ENCODE assay signal across 9 mouse cellular contexts in genomic region chr9:22467371-22468169, GRCm38 (mm10). TPM values are rescaled to one million over a fixed set of nuclear protein-coding genes. Genes with fewer than 3 reads are reported as not detected.
DNase-seq lines count a peak whose midpoint lies in the region; ATAC-seq lines count a peak whose summit lies in the region.
"Had no signal": no experiment of that assay in that cellular context is flagged by ENCODE, and none has a peak within 500 bp of the region (broad histone marks: within the 10 kb centered on the region; RNA-seq: fewer than 3 reads in every experiment).

No protein-coding gene starts in this region.

- H3K4me1 ChIP-seq in forebrain, embryonic 16.5 days (replicated peaks; ENCODE audit: control insufficient read depth, insufficient read depth, low read length), result peaks cover 7% of the 10 kb centered on the region
- H3K4me1 ChIP-seq in limb, embryonic 15.5 days, result 0 out of 2 replicates have a peak, but pooled peaks cover 6% of the 10 kb centered on the region
- peaks cover 7% of the 10 kb centered on the region for H3K4me1 ChIP-seq in midbrain, embryonic 15.5 days
- peaks cover 5% of the 10 kb centered on the region; the same call in 1 of the 2 replicates for H3K4me1 ChIP-seq in stomach, embryonic 16.5 days (ENCODE audit: control insufficient read depth, insufficient read depth, low read length)

- H3K36me3 ChIP-seq in forebrain, embryonic 16.5 days (ENCODE audit: control insufficient read depth, insufficient read depth), result no peaks in the 10 kb centered on the region
- H3K36me3 ChIP-seq in limb, embryonic 15.5 days, result peaks cover 26% of the 10 kb centered on the region
- H3K36me3 ChIP-seq in midbrain, embryonic 15.5 days (replicated peaks), result no peaks in the 10 kb centered on the region
- no peaks in the 10 kb centered on the region for H3K36me3 ChIP-seq in stomach, embryonic 16.5 days (ENCODE audit: control insufficient read depth, insufficient read depth, low read length)

- peak; percentile 75 for ATAC-seq in forebrain, embryonic 16.5 days
- peak; percentile 60 for ATAC-seq in inflammation-experienced regulatory T-cells, adult 6 months
- peak; percentile 81 for ATAC-seq in limb, embryonic 15.5 days (ENCODE audit: insufficient number of reproducible peaks, low FRiP score, low TSS enrichment, low read depth)
- peak; percentile 78 for ATAC-seq in midbrain, embryonic 15.5 days (replicated peaks)
- peak; percentile 65 for ATAC-seq in stomach, embryonic 16.5 days (ENCODE audit: insufficient read depth, low FRiP score)

- no peaks in the 10 kb centered on the region for H3K27me3 ChIP-seq in forebrain, embryonic 16.5 days (replicated peaks; ENCODE audit: control insufficient read depth, insufficient read depth, low read length)
- no peaks in the 10 kb centered on the region for H3K27me3 ChIP-seq in limb, embryonic 15.5 days
- H3K27me3 ChIP-seq in midbrain, embryonic 15.5 days (replicated peaks), result no peaks in the 10 kb centered on the region
- H3K27me3 ChIP-seq in stomach, embryonic 16.5 days (ENCODE audit: control insufficient read depth, insufficient read depth, low read length), result no peaks in the 10 kb centered on the region

- WGBS in forebrain, embryonic 16.5 days, result under 1% methylated on average over 64 of the region's 73 CpGs
- 1% methylated on average over 73 of the region's 73 CpGs for WGBS in limb, embryonic 15.5 days
- WGBS in midbrain, embryonic 15.5 days, result 1% methylated on average over 73 of the region's 73 CpGs
- WGBS in stomach, embryonic 16.5 days, result under 1% methylated on average over 71 of the region's 73 CpGs

- peak; percentile 23 for DNase-seq in ovary, postnatal 14 days (ENCODE audit: low spot score)
- no peak for DNase-seq in ovary, adult 18-20 months (ENCODE audit: low spot score)
- DNase-seq in cerebellum, adult 11 months, result peak; percentile 46

- peak overlapping the region; percentile 95 for H3K9ac ChIP-seq in forebrain, embryonic 16.5 days (replicated peaks; ENCODE audit: low read depth, low read length)
- H3K9ac ChIP-seq in limb, embryonic 15.5 days, result peak overlapping the region; percentile 94
- peak overlapping the region; percentile 95 for H3K9ac ChIP-seq in midbrain, embryonic 15.5 days
- H3K9ac ChIP-seq in stomach, embryonic 16.5 days (ENCODE audit: low read length), result peak overlapping the region; percentile 97

- no peaks in the 10 kb centered on the region for H3K9me3 ChIP-seq in forebrain, embryonic 16.5 days (ENCODE audit: control insufficient read depth, low read length)
- H3K9me3 ChIP-seq in limb, embryonic 15.5 days, result no peaks in the 10 kb centered on the region
- H3K9me3 ChIP-seq in midbrain, embryonic 15.5 days, result no peaks in the 10 kb centered on the region
- H3K9me3 ChIP-seq in stomach, embryonic 16.5 days (replicated peaks; ENCODE audit: control insufficient read depth, low read length), result no peaks in the 10 kb centered on the region

- peak overlapping the region; percentile 89 for H3K27ac ChIP-seq in forebrain, embryonic 16.5 days (ENCODE audit: low read length)
- peak overlapping the region; percentile 92 for H3K27ac ChIP-seq in limb, embryonic 15.5 days
- peak overlapping the region; percentile 94 for H3K27ac ChIP-seq in midbrain, embryonic 15.5 days
- peak overlapping the region; percentile 86 for H3K27ac ChIP-seq in stomach, embryonic 16.5 days (ENCODE audit: low read length)

- H3K4me2 ChIP-seq in forebrain, embryonic 16.5 days (ENCODE audit: low read length), result peak overlapping the region; percentile 67
- peak overlapping the region; percentile 67 for H3K4me2 ChIP-seq in limb, embryonic 15.5 days
- peak overlapping the region; percentile 63 for H3K4me2 ChIP-seq in midbrain, embryonic 15.5 days
- peak overlapping the region; percentile 69 for H3K4me2 ChIP-seq in stomach, embryonic 16.5 days (ENCODE audit: low read depth, low read length)

- H3K4me3 ChIP-seq in forebrain, embryonic 16.5 days (replicated peaks; ENCODE audit: low read length), result peak overlapping the region; percentile 82
- peak overlapping the region; percentile 89 for H3K4me3 ChIP-seq in limb, embryonic 15.5 days
- H3K4me3 ChIP-seq in midbrain, embryonic 15.5 days, result peak overlapping the region; percentile 87
- H3K4me3 ChIP-seq in stomach, embryonic 16.5 days (replicated peaks; ENCODE audit: low read length), result peak overlapping the region; percentile 87

RNA-seq across cellular contexts. Expression of gene Rp9, which starts 2.0 kb away (rescaled TPM):
- polyA plus RNA-seq in forebrain, embryonic 16.5 days (2015; fragmentation: Nextera tagmentation; extraction: Ambion mirVana), result 63.1 and 66.0 TPM in 2 replicates
- 10 to 100 TPM; 19.6 to 37.9 (median 37.9) TPM for polyA plus RNA-seq in inflammation-experienced regulatory T-cells, adult 6 months (2017; shearing (Covaris generic))
- polyA plus RNA-seq in limb, embryonic 15.5 days (2015; fragmentation: Nextera tagmentation; extraction: Ambion mirVana), result 50.2 and 63.0 TPM in 2 replicates
- 70.9 TPM in 2 replicates for polyA plus RNA-seq in midbrain, embryonic 15.5 days (2015; fragmentation: Nextera tagmentation; extraction: Ambion mirVana)
- polyA plus RNA-seq in stomach, embryonic 16.5 days (2015; fragmentation: Nextera tagmentation; extraction: Ambion mirVana), result 51.8 and 56.8 TPM in 2 replicates

RNA-seq across cellular contexts. Expression of gene Bbs9, which starts 7.9 kb away (rescaled TPM):
- polyA plus RNA-seq in forebrain, embryonic 16.5 days (2015; fragmentation: Nextera tagmentation; extraction: Ambion mirVana), result 17.8 and 20.2 TPM in 2 replicates
- 10 to 100 TPM in 2 of 3 experiments, 1 to 10 TPM in 1; 9.0 to 16.0 (median 12.0) TPM for polyA plus RNA-seq in inflammation-experienced regulatory T-cells, adult 6 months (2017; shearing (Covaris generic))
- 13.0 TPM in 2 replicates for polyA plus RNA-seq in limb, embryonic 15.5 days (2015; fragmentation: Nextera tagmentation; extraction: Ambion mirVana)
- polyA plus RNA-seq in midbrain, embryonic 15.5 days (2015; fragmentation: Nextera tagmentation; extraction: Ambion mirVana), result 24.9 and 25.0 TPM in 2 replicates
- polyA plus RNA-seq in stomach, embryonic 16.5 days (2015; fragmentation: Nextera tagmentation; extraction: Ambion mirVana), result 11.5 and 12.2 TPM in 2 replicates

RNA-seq across cellular contexts. Expression of gene Gm17545, which starts 13.5 kb away (rescaled TPM):
- not detected in 2 replicates for polyA plus RNA-seq in forebrain, embryonic 16.5 days (2015; fragmentation: Nextera tagmentation; extraction: Ambion mirVana)
- polyA plus RNA-seq in inflammation-experienced regulatory T-cells, adult 6 months (2017; shearing (Covaris generic)), result not detected
- not detected in 2 replicates for polyA plus RNA-seq in limb, embryonic 15.5 days (2015; fragmentation: Nextera tagmentation; extraction: Ambion mirVana)
- not detected in 2 replicates for polyA plus RNA-seq in midbrain, embryonic 15.5 days (2015; fragmentation: Nextera tagmentation; extraction: Ambion mirVana)
- polyA plus RNA-seq in stomach, embryonic 16.5 days (2015; fragmentation: Nextera tagmentation; extraction: Ambion mirVana), result not detected in 2 replicates
- polyA plus RNA-seq: frontal cortex, adult 2 months had no signal

RNA-seq across cellular contexts. Expression of gene 9530077C05Rik, which starts 56.3 kb away (rescaled TPM):
- polyA plus RNA-seq in forebrain, embryonic 16.5 days (2015; fragmentation: Nextera tagmentation; extraction: Ambion mirVana), result 11.3 and 12.5 TPM in 2 replicates
- polyA plus RNA-seq in inflammation-experienced regulatory T-cells, adult 6 months (2017; shearing (Covaris generic)), result 1 to 10 TPM; 1.4 to 2.3 (median 1.6) TPM
- polyA plus RNA-seq in limb, embryonic 15.5 days (2015; fragmentation: Nextera tagmentation; extraction: Ambion mirVana), result 5.6 TPM in 2 replicates
- polyA plus RNA-seq in midbrain, embryonic 15.5 days (2015; fragmentation: Nextera tagmentation; extraction: Ambion mirVana), result 15.9 and 16.6 TPM in 2 replicates
- polyA plus RNA-seq in stomach, embryonic 16.5 days (2015; fragmentation: Nextera tagmentation; extraction: Ambion mirVana), result 4.4 and 5.3 TPM in 2 replicates
